Mouse (Mus musculus) intestine, embryonic 16.5 days (tissue): ENCODE measurements around the gene Smg6. TPM values are rescaled to one million over a fixed set of nuclear protein-coding genes. Genes with fewer than 3 reads are reported as not detected.

Source experiments
- ATAC-seq: fragments of 200-750 bp; cut with Nextera tagmentation; 2 replicates; pipeline ENCODE4 v1.8.0; 2017; ENCODE audit warnings: moderate TSS enrichment, moderate library complexity
- H3K27ac ChIP-seq: fragments of 300-500 bp; sonication (generic); 2 replicates; pipeline ENCODE4 v1.5.1; 2014; ENCODE audit warnings: mild to moderate bottlenecking, low read length
- H3K27me3 ChIP-seq: fragments of 300-500 bp; sonication (generic); replicated peaks from 2 replicates; pipeline ENCODE4 v1.6.1; 2014; ENCODE audit warnings: low read length, control low read depth, mixed read lengths; ENCODE audit not compliant: control insufficient read depth, insufficient read depth
- H3K36me3 ChIP-seq: fragments of 300-500 bp; sonication (generic); 2 replicates; pipeline ENCODE4 v1.6.1; 2014; ENCODE audit warnings: low read length, control low read depth; ENCODE audit not compliant: control insufficient read depth, insufficient read depth
- H3K4me1 ChIP-seq: fragments of 300-500 bp; sonication (generic); 2 replicates; pipeline ENCODE4 v1.6.1; 2014; ENCODE audit warnings: low read length, control low read depth, mixed read lengths; ENCODE audit not compliant: control insufficient read depth, insufficient read depth
- H3K4me2 ChIP-seq: fragments of 300-500 bp; sonication (generic); 2 replicates; pipeline ENCODE4 v1.6.1; 2014; ENCODE audit warnings: low read depth, low read length, control low read depth
- H3K4me3 ChIP-seq: fragments of 300-500 bp; sonication (generic); 2 replicates; pipeline ENCODE4 v1.5.1; 2014; ENCODE audit warnings: mild to moderate bottlenecking, low read length
- H3K9ac ChIP-seq: fragments of 300-500 bp; sonication (generic); 2 replicates; pipeline ENCODE4 v1.6.1; 2014; ENCODE audit warnings: low read depth, low read length
- H3K9me3 ChIP-seq: fragments of 300-500 bp; sonication (generic); 2 replicates; pipeline ENCODE4 v1.6.1; 2016; ENCODE audit warnings: low read length, control low read depth; ENCODE audit not compliant: control insufficient read depth
- WGBS: fragments of 180-500 bp; shearing (Covaris S2); extraction: QIAGEN DNeasy Blood & Tissue Kit; methylation state at CpG from one replicate; pipeline ENCODE4 v1.1.7; 2014; 5-methylcytosine and 5-hydroxymethylcytosine counted together
- polyA plus RNA-seq: library from polyadenylated mRNA; unstranded; fragments of >200 nt; fragmentation: Nextera tagmentation; extraction: Ambion mirVana; gene quantifications from 2 replicates; pipeline ENCODE4 v1.2.1, GENCODE M21; 2015

Gene Smg6
- 10.7 and 11.4 TPM in 2 replicates for polyA plus RNA-seq

DNA sequence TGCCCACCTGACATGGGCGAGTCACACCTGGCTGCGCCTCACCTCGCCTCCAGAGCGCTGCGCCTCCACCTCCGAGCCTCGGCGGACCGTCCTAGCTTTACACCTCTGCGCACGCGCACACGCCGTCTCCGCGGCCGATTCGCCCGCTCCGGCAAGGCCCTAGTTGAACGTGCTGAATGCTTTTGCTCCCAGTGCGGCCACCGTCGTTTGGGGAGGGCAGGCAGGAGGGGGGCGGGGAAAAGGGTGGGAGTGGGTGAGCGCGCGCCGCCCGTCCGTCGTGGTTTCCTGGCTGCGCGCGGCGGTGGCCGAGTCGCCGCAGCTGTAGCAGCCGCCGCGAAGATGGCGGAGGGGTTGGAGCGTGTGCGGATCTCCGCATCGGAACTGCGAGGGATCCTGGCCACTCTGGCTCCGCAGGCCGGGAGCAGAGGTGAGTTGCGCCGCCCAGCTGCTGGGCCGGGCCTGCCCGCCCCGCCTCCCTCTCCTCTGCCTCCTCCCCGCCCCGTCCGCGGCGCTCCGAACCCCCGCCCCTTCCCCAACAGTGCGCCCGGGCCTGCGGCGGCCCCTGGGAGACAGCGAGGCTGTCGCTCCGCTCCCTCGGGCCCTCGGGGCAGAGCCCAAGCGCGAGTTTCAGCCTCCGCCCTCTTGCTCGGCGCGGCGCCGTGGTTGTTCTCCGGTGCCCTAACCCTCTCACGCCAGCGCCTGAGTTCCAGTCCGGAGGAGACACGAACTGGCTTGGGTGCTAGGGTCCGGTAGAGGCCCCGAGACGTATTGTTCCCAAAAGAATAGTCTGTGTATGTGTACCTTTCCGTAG, at the start of gene Smg6, which contains the start of gene Srr:
Gene Smg6 (plus strand): TSS at position 247 of the 811 bp plus-strand sequence.
Gene Srr (minus strand): TSS at position 372 of the 811 bp plus-strand sequence.
- H3K9ac ChIP-seq: peak within 1 kb of the TSS; percentile 94
- no peaks in the 10 kb centered on the region for H3K9me3 ChIP-seq
- under 1% methylated on average over 78 of the region's 88 CpGs for WGBS
- peak; percentile 97 for ATAC-seq
- peaks cover 15% of the 10 kb centered on the region for H3K4me1 ChIP-seq
- no peaks in the 10 kb centered on the region for H3K27me3 ChIP-seq
- H3K36me3 ChIP-seq: 0 out of 2 replicates have a peak, but pooled peaks cover 3% of the 10 kb centered on the region
- peak within 1 kb of the TSS; percentile 98 for H3K27ac ChIP-seq
- H3K4me3 ChIP-seq: peak within 1 kb of the TSS; percentile 77
- peak within 1 kb of the TSS; percentile 77 for H3K4me2 ChIP-seq

DNA sequence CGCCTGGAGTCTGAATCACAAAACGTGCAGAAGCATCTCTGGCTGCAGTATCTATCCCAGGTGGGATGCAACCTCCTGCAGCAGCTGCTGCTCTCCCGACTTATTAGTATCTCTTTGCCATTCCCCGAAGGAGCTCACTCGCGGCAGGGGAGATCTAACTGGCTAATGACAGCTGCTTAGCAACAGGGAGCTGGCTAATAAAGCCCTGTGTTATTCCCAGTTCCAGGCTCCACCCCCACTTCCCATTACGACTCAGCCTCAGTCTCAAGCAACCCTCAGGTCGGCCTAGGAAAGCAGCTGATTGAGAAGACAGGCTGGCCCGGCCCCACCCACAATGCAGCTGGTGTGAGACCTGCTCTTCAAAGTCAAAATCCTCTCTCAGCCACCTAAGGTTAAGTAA, 48.8 kb upstream of the Smg6 start:
- no peaks in the 10 kb centered on the region for H3K36me3 ChIP-seq
- peak overlapping the region; percentile 37 for H3K4me2 ChIP-seq
- no peak overlapping the region for H3K27ac ChIP-seq
- peak; percentile 91 for ATAC-seq
- no peaks in the 10 kb centered on the region for H3K9me3 ChIP-seq
- peaks cover 5% of the 10 kb centered on the region for H3K4me1 ChIP-seq
- H3K4me3 ChIP-seq: no peak overlapping the region
- H3K9ac ChIP-seq: no peak overlapping the region
- 3% methylated on average over 9 of the region's 9 CpGs for WGBS
- H3K27me3 ChIP-seq: no peaks in the 10 kb centered on the region

DNA sequence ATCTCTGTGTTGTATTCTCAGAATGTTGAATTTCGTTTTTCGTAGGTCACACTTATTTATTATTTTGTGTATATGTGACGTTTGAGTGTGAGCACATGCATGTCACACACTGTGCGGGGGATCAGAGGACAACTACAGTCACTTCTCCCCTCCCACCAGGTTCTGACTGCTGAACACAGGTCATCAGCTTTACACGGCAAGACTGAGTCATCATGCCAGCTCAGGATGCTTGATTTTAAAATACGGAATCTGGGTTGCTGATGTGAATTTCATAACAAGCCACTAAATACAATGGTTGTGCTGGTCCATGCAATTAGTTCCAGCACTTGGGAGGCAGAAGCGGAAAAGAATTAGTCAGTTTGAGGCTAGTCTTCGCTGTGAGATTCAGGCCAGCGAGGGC, 44.6 kb upstream of the Smg6 start:
- 90% methylated on average over 9 of the region's 9 CpGs for WGBS
- peaks cover 5% of the 10 kb centered on the region for H3K4me1 ChIP-seq
- H3K27ac ChIP-seq: no peak overlapping the region
- H3K4me3 ChIP-seq: no peak overlapping the region
- no peaks in the 10 kb centered on the region for H3K27me3 ChIP-seq
- H3K36me3 ChIP-seq: no peaks in the 10 kb centered on the region
- ATAC-seq: no peak
- no peak overlapping the region for H3K9ac ChIP-seq
- no peak overlapping the region for H3K4me2 ChIP-seq
- no peaks in the 10 kb centered on the region for H3K9me3 ChIP-seq

DNA sequence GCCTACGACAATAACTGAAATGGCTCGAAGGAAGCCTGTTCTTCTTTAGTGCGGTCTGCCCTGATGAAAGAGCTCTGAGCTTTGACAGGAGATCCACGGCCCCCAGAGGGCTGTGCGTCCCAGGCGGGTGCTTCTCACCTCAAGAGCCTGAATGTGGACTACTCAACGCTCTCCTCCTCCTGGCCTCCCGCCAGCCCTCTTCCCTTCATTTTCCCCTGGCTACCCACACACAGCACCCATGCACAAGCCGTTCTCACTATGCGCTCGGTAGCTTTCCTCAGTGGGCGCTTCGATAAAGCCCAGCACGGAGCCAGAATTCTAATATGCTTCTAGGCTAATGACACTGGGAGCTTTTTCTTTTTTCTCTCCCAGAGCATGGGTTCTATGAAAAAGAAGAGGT, 43.6 kb upstream of the Smg6 start:
- H3K4me2 ChIP-seq: no peak overlapping the region
- H3K27me3 ChIP-seq: no peaks in the 10 kb centered on the region
- no peaks in the 10 kb centered on the region for H3K36me3 ChIP-seq
- peaks cover under 1% of the 10 kb centered on the region for H3K4me1 ChIP-seq
- H3K4me3 ChIP-seq: no peak overlapping the region
- no peak for ATAC-seq
- H3K9me3 ChIP-seq: no peaks in the 10 kb centered on the region
- 64% methylated on average over 14 of the region's 14 CpGs for WGBS
- no peak overlapping the region for H3K27ac ChIP-seq
- no peak overlapping the region for H3K9ac ChIP-seq

DNA sequence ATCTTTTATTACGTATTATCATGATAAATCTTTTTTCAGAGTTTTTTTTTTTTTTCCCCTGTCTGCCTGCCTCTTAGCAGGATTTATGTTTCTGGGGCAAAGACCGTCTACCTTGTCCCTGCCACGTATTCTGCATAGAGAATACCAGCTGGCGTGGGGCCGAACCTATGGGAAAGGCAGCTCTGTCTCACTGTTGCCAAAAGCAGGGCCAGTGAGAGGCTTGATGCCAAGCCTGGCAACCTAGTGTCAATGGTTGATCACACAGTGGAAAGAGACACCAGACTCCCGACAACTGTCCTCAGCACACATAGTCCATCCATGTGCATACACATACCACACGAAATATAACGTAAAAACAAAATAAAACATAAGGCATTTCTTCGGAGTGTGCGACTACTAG, 42.5 kb upstream of the Smg6 start:
- Histone ChIP-seq H3K36me3 (no peaks in the 10 kb centered on the region), H3K4me3 (no peak overlapping the region), H3K4me2 (no peak overlapping the region), H3K27ac (no peak overlapping the region), H3K27me3 (no peaks in the 10 kb centered on the region), H3K9ac (no peak overlapping the region), H3K4me1 (no peaks in the 10 kb centered on the region), H3K9me3 (no peaks in the 10 kb centered on the region)
- WGBS: 93% methylated on average over 10 of the region's 10 CpGs
- no peak for ATAC-seq

DNA sequence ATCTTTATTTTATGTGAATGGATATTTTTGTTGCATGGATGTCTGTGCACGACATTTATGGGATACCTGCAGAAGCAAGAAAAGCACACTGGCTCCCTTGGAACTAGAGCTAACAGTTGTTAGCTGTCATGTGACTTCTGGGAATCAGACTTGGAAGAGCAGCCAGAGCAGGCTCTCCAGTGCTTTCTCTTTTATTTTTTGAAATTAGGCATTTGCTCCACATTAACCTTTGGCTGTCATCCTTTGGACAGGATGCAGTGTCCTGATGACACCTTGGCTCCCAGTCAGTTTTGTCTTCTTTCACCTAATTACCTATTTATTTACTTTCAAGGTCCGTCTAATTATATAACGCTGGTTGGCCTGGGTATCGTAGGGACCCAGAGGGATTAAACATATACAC, 31.0 kb upstream of the Smg6 start:
- ATAC-seq: no peak
- H3K4me1 ChIP-seq: 0 out of 2 replicates have a peak, but pooled peaks cover 3% of the 10 kb centered on the region
- WGBS: 72% methylated on average over 4 of the region's 4 CpGs

DNA sequence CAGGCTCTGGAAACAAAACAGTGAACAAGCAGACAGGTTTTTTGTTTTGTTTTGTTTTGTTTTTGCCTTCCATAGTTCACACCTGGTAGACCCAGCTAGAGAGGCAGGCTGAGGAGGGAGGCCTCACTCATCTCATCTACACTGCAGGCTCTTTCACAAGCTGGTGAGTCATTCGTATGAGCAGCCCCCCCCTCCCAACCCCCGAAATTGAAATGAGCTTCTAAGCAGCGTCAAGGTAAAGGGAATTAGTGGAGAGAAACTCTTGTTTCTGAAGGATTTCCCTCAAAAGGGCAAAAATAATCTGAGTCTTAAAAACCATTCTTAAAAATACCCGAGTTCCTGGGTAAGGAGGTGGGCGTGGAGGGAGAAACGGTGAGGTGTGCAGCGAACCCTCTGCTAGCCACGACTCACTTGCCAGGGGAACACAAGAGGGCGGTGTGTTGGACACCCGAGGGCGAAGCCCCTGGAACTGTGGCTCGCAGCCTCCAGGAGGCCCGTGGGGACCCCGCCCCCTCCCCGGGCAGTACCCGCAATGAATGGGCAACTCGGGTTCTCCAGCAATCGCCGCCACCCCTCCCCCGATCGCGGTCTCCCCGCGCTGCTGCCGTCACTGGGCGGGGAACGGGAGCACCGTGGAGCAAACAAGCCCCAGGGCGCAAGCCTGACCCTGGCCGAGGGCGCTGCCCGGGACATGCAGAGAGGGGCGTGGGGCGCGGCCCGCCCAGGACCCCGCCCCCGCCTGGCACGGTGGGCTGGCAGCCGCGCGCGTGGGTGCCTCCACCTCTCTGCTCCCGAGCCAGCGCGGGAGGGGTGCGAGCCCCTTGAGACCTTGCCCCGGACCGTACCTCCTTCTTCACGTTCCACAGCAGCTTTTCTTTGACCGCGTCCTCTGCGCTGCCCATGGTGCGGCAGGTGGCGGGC, 29.4 kb upstream of the Smg6 start:
- Histone ChIP-seq H3K27me3 (no peaks in the 10 kb centered on the region), H3K4me2 (peak overlapping the region; percentile 96), H3K4me1 (peaks cover 14% of the 10 kb centered on the region; the same call in 1 of the 2 replicates), H3K9me3 (no peaks in the 10 kb centered on the region), H3K36me3 (peaks cover 11% of the 10 kb centered on the region), H3K9ac (peak overlapping the region; percentile 81), H3K4me3 (peak overlapping the region; percentile 79), H3K27ac (peak overlapping the region; percentile 87)
- peak; percentile 71 for ATAC-seq
- WGBS: under 1% methylated on average over 55 of the region's 55 CpGs

More for the DNA sequence above, 31.0 kb upstream of the Smg6 start:
- H3K27ac ChIP-seq: no peak overlapping the region
- no peaks in the 10 kb centered on the region for H3K9me3 ChIP-seq
- no peaks in the 10 kb centered on the region for H3K27me3 ChIP-seq
- H3K9ac ChIP-seq: no peak overlapping the region
- no peak overlapping the region for H3K4me3 ChIP-seq
- H3K4me2 ChIP-seq: no peak overlapping the region
- H3K36me3 ChIP-seq: no peaks in the 10 kb centered on the region

DNA sequence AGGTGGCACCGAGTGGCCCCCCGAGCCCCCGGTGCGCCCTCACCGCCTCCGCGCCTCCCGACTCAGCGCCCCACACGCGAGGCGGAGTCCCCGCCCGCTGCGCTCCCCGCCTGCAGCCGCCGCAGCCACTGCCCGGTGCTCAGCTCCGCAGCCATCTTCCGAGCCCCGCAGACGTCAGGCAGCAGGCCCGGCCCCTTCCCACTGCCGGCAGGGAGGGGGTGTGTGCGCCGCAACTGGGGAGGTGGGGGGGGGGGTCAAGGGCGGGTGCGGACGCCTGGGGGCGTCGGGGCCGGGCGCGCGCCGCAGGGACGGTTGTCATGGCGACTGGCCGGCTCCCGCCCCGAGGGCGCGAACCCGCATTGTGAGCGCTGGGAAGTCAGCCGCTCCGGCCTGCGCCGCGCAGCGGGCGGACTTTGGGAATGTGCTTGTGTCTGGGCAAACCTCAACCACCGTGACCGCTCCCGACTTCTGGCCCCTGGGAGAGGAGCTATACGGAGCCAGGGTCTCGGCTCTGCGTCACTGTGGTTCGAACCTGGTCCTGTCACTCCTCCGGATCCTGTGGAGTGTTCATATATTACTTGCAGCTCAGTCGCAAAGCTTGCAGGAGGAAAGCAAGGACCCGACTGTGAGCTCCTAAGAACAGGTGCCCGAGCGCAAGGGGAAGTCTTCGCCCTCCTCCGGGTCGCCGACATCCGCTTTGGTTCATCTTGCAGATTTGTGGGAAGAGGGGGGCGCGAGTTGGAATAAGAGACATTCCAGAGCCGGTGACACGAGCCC, 28.5 kb upstream of the Smg6 start, which contains the start of gene Sgsm2:
Gene Sgsm2 (minus strand): TSS at position 160 of the 777 bp plus-strand sequence.
- Histone ChIP-seq H3K9ac (peak within 1 kb of the TSS; percentile 81), H3K27ac (peak within 1 kb of the TSS; percentile 87), H3K4me3 (peak within 1 kb of the TSS; percentile 79), H3K4me1 (peaks cover 20% of the 10 kb centered on the region), H3K9me3 (no peaks in the 10 kb centered on the region), H3K36me3 (peaks cover 11% of the 10 kb centered on the region), H3K4me2 (peak within 1 kb of the TSS; percentile 96), H3K27me3 (no peaks in the 10 kb centered on the region)
- under 1% methylated on average over 64 of the region's 74 CpGs for WGBS
- peak; percentile 72 for ATAC-seq
